Mouse (Mus musculus) midbrain, embryonic 16.5 days (tissue): Measurements from ENCODE around the gene Agap2. TPM values are rescaled to one million over a fixed set of nuclear protein-coding genes. Genes with fewer than 3 reads are reported as not detected.

Experiments
- ATAC-seq: fragments of 200-750 bp; cut with Nextera tagmentation; 2 replicates; pipeline ENCODE4 v1.8.0; 2017; ENCODE audit warnings: moderate TSS enrichment
- H3K27ac ChIP-seq: fragments of 300-500 bp; sonication (generic); 2 replicates; pipeline ENCODE4 v1.5.1; 2014; ENCODE audit warnings: mild to moderate bottlenecking, low read length, mixed read lengths
- H3K27me3 ChIP-seq: fragments of 300-500 bp; sonication (generic); 2 replicates; pipeline ENCODE4 v1.6.1; 2014; ENCODE audit warnings: low read depth, low read length, mixed read lengths; ENCODE audit not compliant: control insufficient read depth, insufficient read depth
- H3K36me3 ChIP-seq: fragments of 300-500 bp; sonication (generic); 2 replicates; pipeline ENCODE4 v1.6.1; 2014; ENCODE audit warnings: mild to moderate bottlenecking, low read length, moderate library complexity, mixed read lengths; ENCODE audit not compliant: control insufficient read depth, insufficient read depth
- H3K4me1 ChIP-seq: fragments of 300-500 bp; sonication (generic); 2 replicates; pipeline ENCODE4 v1.6.1; 2014; ENCODE audit warnings: mild to moderate bottlenecking, low read length, mixed read lengths; ENCODE audit not compliant: control insufficient read depth, insufficient read depth
- H3K4me2 ChIP-seq: fragments of 300-500 bp; sonication (generic); 2 replicates; pipeline ENCODE4 v1.6.1; 2014; ENCODE audit warnings: mild to moderate bottlenecking, low read length, mixed read lengths
- H3K4me3 ChIP-seq: fragments of 300-500 bp; sonication (generic); 2 replicates; pipeline ENCODE4 v1.5.1; 2014; ENCODE audit warnings: low read depth, mild to moderate bottlenecking, low read length, moderate library complexity, mixed read lengths
- H3K9ac ChIP-seq: fragments of 300-500 bp; sonication (generic); 2 replicates; pipeline ENCODE4 v1.6.1; 2014; ENCODE audit warnings: low read depth, low read length, mixed read lengths
- H3K9me3 ChIP-seq: fragments of 300-500 bp; sonication (generic); replicated peaks from 2 replicates; pipeline ENCODE4 v1.6.1; 2014; ENCODE audit warnings: mild to moderate bottlenecking, low read length, mixed read lengths; ENCODE audit not compliant: control insufficient read depth, poor library complexity, severe bottlenecking
- WGBS: fragments of 180-500 bp; shearing (Covaris S2); extraction: QIAGEN DNeasy Blood & Tissue Kit; methylation state at CpG from one replicate; pipeline ENCODE4 v1.1.7; 2014; 5-methylcytosine and 5-hydroxymethylcytosine counted together
- polyA plus RNA-seq: library from polyadenylated mRNA; unstranded; fragments of >200 nt; fragmentation: Nextera tagmentation; extraction: Ambion mirVana; gene quantifications from 2 replicates; pipeline ENCODE4 v1.2.1, GENCODE M21; 2015

Agap2 gene
- polyA plus RNA-seq, 1 experiment from 2014 or later: 5.1 TPM

GRCm38 (mm10) chr10:127042468-127043115 is 32.5 kb upstream of the Agap2 start:
- no peak for ATAC-seq
- Histone ChIP-seq H3K27ac (no peak overlapping the region), H3K9me3 (no peaks in the 10 kb centered on the region), H3K4me2 (peak overlapping the region; percentile 97), H3K9ac (peak overlapping the region; percentile 79), H3K4me3 (peak overlapping the region; percentile 91), H3K36me3 (no peaks in the 10 kb centered on the region), H3K27me3 (peaks cover 6% of the 10 kb centered on the region), H3K4me1 (peaks cover 12% of the 10 kb centered on the region)
- 18% methylated on average over 5 of the region's 5 CpGs for WGBS

GRCm38 (mm10) chr10:127043187-127043586 is 31.9 kb upstream of the Agap2 start:
- Histone ChIP-seq H3K36me3 (no peaks in the 10 kb centered on the region), H3K27ac (no peak overlapping the region), H3K9ac (no peak overlapping the region), H3K4me1 (peaks cover 12% of the 10 kb centered on the region), H3K27me3 (peaks cover 12% of the 10 kb centered on the region), H3K4me3 (no peak overlapping the region), H3K4me2 (no peak overlapping the region), H3K9me3 (no peaks in the 10 kb centered on the region)
- 52% methylated on average over 6 of the region's 6 CpGs for WGBS
- ATAC-seq: no peak

- Histone ChIP-seq H3K9ac (0 out of 2 replicates have a peak within 1 kb of the TSS, but pooled peaks have one; percentile 21), H3K4me1 (peaks cover 4% of the 10 kb centered on the region; the same call in 1 of the 2 replicates), H3K27me3 (peaks cover 43% of the 10 kb centered on the region), H3K4me3 (no peak within 1 kb of the TSS), H3K4me2 (no peak within 1 kb of the TSS), H3K9me3 (no peaks in the 10 kb centered on the region), H3K27ac (no peak within 1 kb of the TSS), H3K36me3 (no peaks in the 10 kb centered on the region)
- WGBS: 31% methylated on average over 5 of the region's 5 CpGs
- no peak for ATAC-seq
These were observed 27.1 kb upstream of the Agap2 start, which contains the start of gene Cyp27b1 for GRCm38 (mm10) chr10:127047954-127048353. Gene Cyp27b1, plus strand, starts transcription at chr10:127048250.

- H3K27ac ChIP-seq: no peak overlapping the region
- no peaks in the 10 kb centered on the region for H3K9me3 ChIP-seq
- H3K36me3 ChIP-seq: no peaks in the 10 kb centered on the region
- ATAC-seq: no peak
- 0 out of 2 replicates have a peak overlapping the region, but pooled peaks have one; percentile 21 for H3K9ac ChIP-seq
- no peak overlapping the region for H3K4me3 ChIP-seq
- peaks cover 43% of the 10 kb centered on the region for H3K27me3 ChIP-seq
- WGBS: 5% methylated on average over 35 of the region's 35 CpGs
- no peak overlapping the region for H3K4me2 ChIP-seq
- peaks cover 4% of the 10 kb centered on the region; the same call in 1 of the 2 replicates for H3K4me1 ChIP-seq
These were observed 26.3 kb upstream of the Agap2 start for GRCm38 (mm10) chr10:127048608-127049394.

GRCm38 (mm10) chr10:127049395-127050118 is 25.5 kb upstream of the Agap2 start:
- H3K4me1 ChIP-seq: peaks cover 4% of the 10 kb centered on the region; the same call in 1 of the 2 replicates
- H3K9me3 ChIP-seq: no peaks in the 10 kb centered on the region
- H3K4me2 ChIP-seq: no peak overlapping the region
- 0 out of 2 replicates have a peak overlapping the region, but pooled peaks have one; percentile 21 for H3K9ac ChIP-seq
- WGBS: 3% methylated on average over 29 of the region's 29 CpGs
- H3K27me3 ChIP-seq: peaks cover 43% of the 10 kb centered on the region
- H3K4me3 ChIP-seq: no peak overlapping the region
- no peak for ATAC-seq
- no peak overlapping the region for H3K27ac ChIP-seq
- peaks cover 5% of the 10 kb centered on the region for H3K36me3 ChIP-seq

- no peak for ATAC-seq
- Histone ChIP-seq H3K9me3 (no peaks in the 10 kb centered on the region), H3K9ac (no peak overlapping the region), H3K4me1 (peaks cover 5% of the 10 kb centered on the region; the same call in 1 of the 2 replicates), H3K27me3 (peaks cover 43% of the 10 kb centered on the region), H3K27ac (no peak overlapping the region), H3K4me3 (no peak overlapping the region), H3K4me2 (no peak overlapping the region), H3K36me3 (peaks cover 11% of the 10 kb centered on the region)
- 19% methylated on average over 10 of the region's 10 CpGs for WGBS
These were observed 25.0 kb upstream of the Agap2 start for GRCm38 (mm10) chr10:127050119-127050474.

GRCm38 (mm10) chr10:127054646-127055045 is 20.4 kb upstream of the Agap2 start:
- WGBS: 77% methylated on average over 4 of the region's 4 CpGs
- no peak for ATAC-seq
- Histone ChIP-seq H3K27ac (no peak overlapping the region), H3K9me3 (no peaks in the 10 kb centered on the region), H3K36me3 (peaks cover 30% of the 10 kb centered on the region), H3K4me1 (peaks cover 18% of the 10 kb centered on the region), H3K27me3 (peaks cover 24% of the 10 kb centered on the region), H3K4me3 (no peak overlapping the region), H3K9ac (no peak overlapping the region), H3K4me2 (no peak overlapping the region)

GRCm38 (mm10) chr10:127055406-127055805 is 19.7 kb upstream of the Agap2 start:
- WGBS: 88% methylated on average over 8 of the region's 8 CpGs
- Histone ChIP-seq H3K4me2 (no peak overlapping the region), H3K27me3 (peaks cover 16% of the 10 kb centered on the region), H3K4me1 (peaks cover 18% of the 10 kb centered on the region), H3K36me3 (peaks cover 30% of the 10 kb centered on the region), H3K9ac (no peak overlapping the region), H3K4me3 (no peak overlapping the region), H3K27ac (no peak overlapping the region), H3K9me3 (no peaks in the 10 kb centered on the region)
- ATAC-seq: no peak
